Mouse (Mus musculus): ENCODE results near the gene Rela.

DNA sequence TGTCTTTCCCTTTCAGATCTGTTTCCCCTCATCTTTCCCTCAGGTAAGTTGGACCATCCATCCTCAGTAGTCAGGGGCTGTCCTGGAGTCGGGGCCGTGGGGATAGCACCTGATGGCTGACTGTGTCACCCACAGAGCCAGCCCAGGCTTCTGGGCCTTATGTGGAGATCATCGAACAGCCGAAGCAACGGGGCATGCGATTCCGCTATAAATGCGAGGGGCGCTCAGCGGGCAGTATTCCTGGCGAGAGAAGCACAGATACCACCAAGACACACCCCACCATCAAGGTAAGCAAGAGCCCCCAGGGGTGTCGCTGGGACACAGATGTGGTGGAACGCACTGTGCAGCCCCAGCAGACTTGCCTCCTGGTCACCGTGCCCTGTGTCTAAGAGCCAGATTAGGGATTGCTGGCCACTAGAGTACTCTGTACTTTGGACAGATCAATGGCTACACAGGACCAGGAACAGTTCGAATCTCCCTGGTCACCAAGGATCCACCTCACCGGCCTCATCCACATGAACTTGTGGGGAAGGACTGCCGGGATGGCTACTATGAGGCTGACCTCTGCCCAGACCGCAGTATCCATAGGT, 1.2 kb downstream of the Rela start:
- no peak; the same call in 1 of the 2 replicates for TF ChIP-seq POLR2A (IDR thresholded peaks at IDR 0.05; ENCODE audit: low read depth, low read length)
- no peak for TF ChIP-seq CTCF (IDR thresholded peaks at IDR 0.05; ENCODE audit: extremely low read depth, insufficient read length, insufficient replicate concordance, low read depth, low read length)

Measured in small intestine, adult 2 months (tissue).